Mouse (Mus musculus) thymus, adult 2 months (tissue): Measurements from ENCODE around the gene Itih5.

Experiments
- CTCF ChIP-seq: fragments of 200-500 bp; IDR thresholded peaks from 2 replicates; pipeline ENCODE4 v1.5.1; 2012; ENCODE audit warnings: mild to moderate bottlenecking, control low read depth, low read length, moderate library complexity, borderline replicate concordance; ENCODE audit not compliant: control insufficient read depth, poor library complexity, insufficient read depth; ENCODE audit errors: extremely low read depth
- POLR2A ChIP-seq: fragments of 200-500 bp; IDR thresholded peaks from 2 replicates; pipeline ENCODE4 v1.6.1; 2012; ENCODE audit warnings: mild to moderate bottlenecking, low read length, control low read depth, moderate library complexity; ENCODE audit not compliant: control insufficient read depth, poor library complexity, insufficient read depth; ENCODE audit errors: extremely low read depth

- TF ChIP-seq POLR2A (no peak), CTCF (no peak)
These were observed 97.6 kb downstream of the Itih5 start for GRCm38 (mm10) chr2:10250926-10251325.
